Mouse (Mus musculus) cortical plate, adult 2 months (tissue): ENCODE results near the gene Sema6b.

Experiments
- CTCF ChIP-seq: fragments of 200-500 bp; IDR thresholded peaks from 2 replicates; pipeline ENCODE4 v1.5.1; 2011; ENCODE audit warnings: mild to moderate bottlenecking, control low read depth, low read length; ENCODE audit not compliant: insufficient read depth; ENCODE audit errors: extremely low read depth
- POLR2A ChIP-seq: fragments of 200-500 bp; IDR thresholded peaks from 2 replicates; pipeline ENCODE4 v1.6.1; 2011; ENCODE audit warnings: mild to moderate bottlenecking, low read length, control low read depth; ENCODE audit not compliant: insufficient read depth; ENCODE audit errors: extremely low read depth

DNA sequence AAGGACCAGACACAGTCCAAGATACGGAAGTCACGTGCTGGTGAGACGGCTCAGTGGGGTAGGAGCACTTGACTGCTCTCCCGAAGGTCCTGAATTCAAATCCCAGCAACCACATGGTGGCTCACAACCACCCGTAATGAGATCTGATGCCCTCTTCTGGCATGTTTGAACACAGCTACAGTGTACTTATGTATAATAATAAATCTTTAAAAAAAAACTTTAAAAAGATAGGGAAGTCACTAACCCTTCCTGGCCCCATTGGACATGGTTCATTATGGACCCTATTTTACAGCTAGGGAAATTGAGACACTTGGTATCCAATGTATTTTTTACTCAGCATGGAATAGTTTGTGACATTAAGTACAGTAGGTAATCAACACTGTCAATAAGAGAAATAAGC is 62.6 kb downstream of the Sema6b start:
- TF ChIP-seq CTCF = no peak
- no peak for TF ChIP-seq POLR2A
